Mouse (Mus musculus) thymus, postnatal 36 days (tissue): Measurements from ENCODE around the gene Banp.

Source experiments
- DNase-seq, 2 experiments: peaks; one replicate each; pipeline ENCODE4 v3.0.0; 2022; ENCODE audit warnings: mixed read lengths in 2 of 2

The Banp gene

DNA sequence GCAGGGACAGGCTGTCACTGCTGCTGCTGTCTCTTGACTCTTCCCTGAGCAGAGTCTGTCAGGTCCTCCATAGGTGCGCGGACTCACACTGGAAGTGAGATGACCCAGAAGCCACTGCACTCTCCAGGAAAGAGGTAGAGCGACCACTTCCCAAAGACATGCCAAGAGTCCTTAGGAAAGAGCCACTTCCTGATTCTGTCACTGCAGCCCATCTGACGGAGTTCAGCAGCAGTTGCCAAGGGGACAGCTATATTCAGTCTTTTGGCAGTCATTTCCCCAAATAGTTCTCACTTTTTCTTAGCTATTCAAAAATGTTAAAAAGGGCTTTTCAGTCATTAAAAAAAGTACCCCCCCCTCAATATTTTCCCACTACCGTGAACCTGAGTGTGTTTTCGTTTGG is 72.7 kb downstream of the Banp start:
- no peak for DNase-seq

- no peak for DNase-seq
These were observed 73.2 kb downstream of the Banp start for GRCm38 (mm10) chr8:122022705-122023104.

DNA sequence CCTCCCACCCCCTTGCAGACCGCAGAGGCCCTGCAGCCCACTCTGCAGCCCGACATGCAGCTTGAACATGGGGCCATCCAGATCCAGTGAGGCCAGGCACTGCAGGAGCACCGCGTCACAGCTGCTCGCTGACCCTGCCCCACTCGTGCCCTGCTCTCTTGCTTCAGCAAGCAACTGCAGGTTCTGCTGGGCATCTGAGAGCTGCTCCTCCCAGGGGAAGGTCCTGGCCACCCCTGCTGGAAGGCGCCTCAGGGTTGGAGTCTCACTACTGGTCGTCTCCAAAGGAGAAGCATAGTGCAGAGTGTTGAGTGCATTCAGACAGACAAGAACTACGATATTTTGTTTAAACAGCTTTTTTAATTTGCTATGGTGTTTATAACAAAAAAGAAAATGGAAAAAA is 76.0 kb downstream of the Banp start:
- DNase-seq: no peak

DNA sequence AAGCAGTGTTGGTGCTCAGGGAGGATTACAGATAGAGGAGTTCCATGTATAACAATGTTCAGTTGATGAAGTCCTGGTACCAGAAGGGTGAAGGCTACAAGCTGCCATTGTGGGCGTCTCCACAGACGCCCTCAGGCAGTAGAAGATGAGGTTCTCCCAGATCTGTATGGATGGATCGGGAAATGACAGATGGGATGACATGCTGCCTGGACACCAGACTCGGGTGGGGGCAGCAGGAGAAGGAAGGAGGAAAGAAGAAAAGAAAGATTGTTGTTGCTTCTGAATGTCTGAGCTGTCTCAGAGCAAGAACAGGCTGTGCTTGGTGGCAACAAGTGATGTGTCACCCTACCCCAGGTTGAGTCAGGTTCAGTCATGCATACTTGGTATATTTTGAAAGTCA is 78.6 kb downstream of the Banp start:
- DNase-seq: no peak

GRCm38 (mm10) chr8:122030965-122031364 is 81.4 kb downstream of the Banp start:
- no peak for DNase-seq

GRCm38 (mm10) chr8:122032741-122033140 is 83.2 kb downstream of the Banp start:
- no peak for DNase-seq

- no peak for DNase-seq
These were observed 86.0 kb downstream of the Banp start for GRCm38 (mm10) chr8:122035543-122035942.

DNA sequence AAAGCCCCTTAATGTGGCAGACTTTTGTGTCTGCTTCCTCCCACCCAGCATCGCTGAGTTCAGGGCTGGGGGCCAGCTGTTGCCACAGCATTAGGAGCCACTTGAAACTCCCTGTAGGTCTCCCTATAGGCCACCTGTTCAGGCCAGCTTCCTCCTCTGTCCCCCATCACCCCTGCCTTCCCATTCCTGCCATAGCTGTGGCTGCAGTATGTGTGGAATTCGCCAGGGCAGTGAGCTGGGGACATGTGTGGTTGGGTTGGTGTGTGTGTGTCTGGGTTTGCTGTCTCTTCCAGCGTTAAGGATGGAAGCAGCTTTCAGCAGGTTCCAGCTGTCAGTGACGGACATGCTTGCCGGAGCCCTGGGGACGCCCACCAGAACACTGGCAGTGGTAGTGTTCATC is 86.8 kb downstream of the Banp start:
- no peak for DNase-seq

GRCm38 (mm10) chr8:122037279-122037678 is 87.7 kb downstream of the Banp start:
- DNase-seq: no peak

DNA sequence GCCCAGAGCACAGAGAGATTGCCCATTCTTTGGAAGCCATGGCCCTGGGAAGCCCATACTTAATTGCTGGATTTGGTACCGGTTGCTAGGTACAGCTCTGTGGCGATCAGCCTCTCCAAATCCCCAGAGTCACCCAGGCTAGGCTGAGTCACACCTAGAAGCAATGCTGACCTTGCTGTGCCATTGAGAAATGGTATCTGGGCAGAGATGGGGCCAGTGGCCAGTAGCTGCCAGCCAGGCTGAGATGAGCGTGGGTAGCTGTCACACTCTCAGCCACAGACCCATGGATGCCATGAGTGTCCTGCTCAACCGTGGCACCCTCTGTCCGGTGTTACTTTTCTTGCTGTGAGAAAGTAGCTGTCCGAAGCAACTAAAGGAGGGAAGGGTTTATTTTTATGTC is 88.5 kb downstream of the Banp start:
- no peak for DNase-seq

DNA sequence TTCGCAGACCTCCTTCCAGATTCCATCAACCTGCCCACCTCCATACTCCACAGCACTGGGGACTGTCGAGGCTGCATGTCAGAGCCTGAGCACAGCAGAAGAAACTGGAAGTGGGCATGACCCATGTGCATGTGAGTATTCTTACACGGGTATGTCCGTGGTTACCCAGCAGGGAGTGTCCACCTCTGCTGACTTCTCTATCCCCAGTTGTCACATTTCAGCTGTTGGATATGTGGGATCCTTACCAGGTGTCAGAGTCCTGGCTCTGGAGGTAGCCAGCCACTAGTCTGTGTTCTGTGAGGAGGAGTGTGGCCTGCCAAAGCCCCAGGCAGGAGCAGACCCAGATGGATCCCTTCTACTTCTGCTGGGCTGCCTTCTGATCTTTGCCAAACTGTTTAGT is 89.9 kb downstream of the Banp start:
- DNase-seq: no peak

DNA sequence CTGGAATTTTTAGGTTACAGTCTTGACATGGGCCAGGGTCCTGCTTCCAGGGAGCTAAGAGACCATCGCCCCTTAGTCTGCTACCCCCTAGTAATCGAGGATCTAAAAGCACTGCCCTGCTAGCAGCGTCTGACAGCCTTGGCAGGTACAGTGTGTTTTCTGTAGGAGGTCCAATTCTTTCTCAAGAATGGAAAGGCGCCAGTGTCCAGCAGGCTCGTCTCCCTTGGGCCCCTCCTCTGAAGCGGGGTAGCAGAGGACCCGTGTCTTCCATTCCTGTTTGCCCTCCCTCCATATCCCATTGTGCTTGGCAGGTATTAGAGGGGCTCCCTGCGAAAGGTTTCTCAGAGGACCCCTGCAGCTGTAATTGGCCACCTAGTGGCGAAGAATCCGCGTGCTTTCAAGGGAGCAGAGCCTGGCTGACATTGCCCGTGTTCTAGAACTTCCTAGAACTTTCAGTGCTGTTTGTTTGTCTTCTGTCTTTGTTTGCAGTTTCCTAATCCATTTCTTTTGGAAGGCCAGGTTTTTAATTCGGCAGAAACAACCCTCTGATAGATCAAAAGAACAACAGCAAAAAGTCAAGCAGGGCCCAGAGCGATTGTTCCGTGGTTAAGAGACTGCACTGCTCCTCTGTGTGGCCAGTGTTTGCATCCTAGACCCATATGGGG is 97.8 kb downstream of the Banp start:
- no peak for DNase-seq

DNA sequence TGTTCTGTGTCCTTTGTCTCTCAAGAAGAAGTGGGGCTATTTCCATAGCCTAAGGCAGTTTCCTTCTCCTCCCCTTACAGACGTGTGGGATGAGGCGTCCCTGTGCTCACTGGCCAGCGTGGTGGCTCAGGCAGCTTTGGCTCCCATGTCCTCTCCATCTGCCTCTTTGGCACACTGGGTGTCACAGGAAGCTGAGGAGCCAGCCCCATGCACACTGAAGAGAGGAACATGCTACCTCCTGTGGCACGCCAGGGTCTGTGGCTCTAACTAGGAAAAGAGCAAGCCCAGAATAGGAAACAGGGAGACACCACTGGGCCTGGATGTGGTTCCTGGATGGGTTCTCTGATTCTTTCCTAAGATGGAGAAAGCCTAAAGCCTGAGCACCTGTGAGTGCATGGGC is 99.7 kb downstream of the Banp start:
- DNase-seq: no peak

DNA sequence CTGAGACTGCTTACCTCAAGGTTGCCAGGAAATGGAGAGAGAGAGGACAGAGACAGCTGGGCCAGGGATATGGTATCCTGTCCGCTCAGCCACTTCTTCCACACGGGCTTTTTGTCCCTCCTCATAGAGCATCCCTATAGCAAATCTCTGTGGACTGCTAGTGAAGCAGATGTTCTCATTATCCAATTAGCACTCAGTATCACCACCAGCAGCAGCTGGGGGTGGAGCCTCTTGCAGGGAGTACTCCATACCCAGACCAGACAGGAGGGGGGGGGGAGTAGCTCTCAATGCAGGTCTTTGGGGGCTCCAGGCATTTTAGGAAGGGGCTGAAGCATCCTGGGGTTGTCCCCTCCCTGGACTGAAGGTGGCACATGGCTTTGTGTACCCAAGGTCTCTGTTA is 100.4 kb downstream of the Banp start:
- DNase-seq: no peak

DNA sequence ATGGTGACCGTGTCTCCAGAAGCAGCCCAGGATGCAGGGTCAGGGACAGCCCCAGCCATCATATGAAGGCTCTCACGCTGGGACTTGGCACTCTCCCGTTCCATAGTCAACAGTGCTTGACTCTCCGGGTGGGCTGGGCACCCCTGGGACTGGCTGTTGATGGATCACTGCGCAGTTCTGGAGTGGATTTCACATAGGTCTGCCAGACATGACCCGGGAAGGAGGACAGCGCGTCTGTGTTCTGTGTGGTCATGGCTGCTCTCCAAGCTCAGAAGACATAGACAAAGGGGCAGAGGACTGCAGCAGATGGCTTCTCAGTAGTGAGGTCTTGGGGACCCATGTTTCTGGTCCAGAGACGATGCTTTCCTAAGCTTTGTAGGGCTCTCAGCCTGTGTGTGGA is 101.1 kb downstream of the Banp start:
- DNase-seq: no peak

- no peak for DNase-seq
These were observed 105.8 kb downstream of the Banp start for GRCm38 (mm10) chr8:122055321-122055720.

- DNase-seq: no peak
These were observed 106.6 kb downstream of the Banp start for GRCm38 (mm10) chr8:122056113-122056512.

DNA sequence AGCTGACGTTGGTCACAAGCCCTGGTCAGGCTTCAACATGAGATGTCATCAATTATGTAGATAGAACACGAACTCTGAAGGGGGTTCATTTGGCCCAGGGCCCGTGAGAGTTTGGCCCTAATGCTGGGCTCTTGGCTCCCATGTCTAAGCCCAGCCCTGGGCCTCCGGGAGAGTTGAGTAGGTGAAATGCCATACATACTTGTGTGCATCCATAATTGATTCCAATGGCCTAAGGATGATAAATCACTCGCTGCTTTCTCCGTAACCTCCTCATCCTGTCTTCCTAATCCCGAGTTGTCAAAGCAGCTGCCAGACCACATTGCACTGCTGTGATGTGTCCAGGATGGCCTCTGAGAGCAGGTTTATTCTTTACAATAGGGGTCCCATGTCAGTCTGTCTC is 107.3 kb downstream of the Banp start:
- no peak for DNase-seq

GRCm38 (mm10) chr8:122058510-122058909 is 109.0 kb downstream of the Banp start:
- DNase-seq: no peak

DNA sequence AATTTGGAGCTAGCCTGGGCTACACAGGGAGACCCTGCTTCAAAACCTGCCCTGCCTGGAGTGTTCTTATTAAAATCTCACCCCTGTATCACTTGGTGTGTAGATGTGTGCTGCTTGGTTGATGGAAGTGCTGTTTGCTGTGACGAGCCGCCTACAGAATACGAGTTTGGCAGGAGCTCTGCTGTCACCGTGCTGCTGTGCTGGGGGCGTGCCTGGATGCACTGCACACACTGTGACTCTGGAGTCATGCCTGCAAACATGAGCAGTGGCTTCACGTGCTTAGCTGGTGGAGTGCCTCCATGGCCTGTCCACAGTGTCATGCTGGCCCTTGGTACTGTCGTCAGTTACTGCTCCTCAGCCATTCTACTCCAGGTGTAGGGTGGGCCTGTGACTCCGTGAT is 109.4 kb downstream of the Banp start:
- no peak for DNase-seq

DNA sequence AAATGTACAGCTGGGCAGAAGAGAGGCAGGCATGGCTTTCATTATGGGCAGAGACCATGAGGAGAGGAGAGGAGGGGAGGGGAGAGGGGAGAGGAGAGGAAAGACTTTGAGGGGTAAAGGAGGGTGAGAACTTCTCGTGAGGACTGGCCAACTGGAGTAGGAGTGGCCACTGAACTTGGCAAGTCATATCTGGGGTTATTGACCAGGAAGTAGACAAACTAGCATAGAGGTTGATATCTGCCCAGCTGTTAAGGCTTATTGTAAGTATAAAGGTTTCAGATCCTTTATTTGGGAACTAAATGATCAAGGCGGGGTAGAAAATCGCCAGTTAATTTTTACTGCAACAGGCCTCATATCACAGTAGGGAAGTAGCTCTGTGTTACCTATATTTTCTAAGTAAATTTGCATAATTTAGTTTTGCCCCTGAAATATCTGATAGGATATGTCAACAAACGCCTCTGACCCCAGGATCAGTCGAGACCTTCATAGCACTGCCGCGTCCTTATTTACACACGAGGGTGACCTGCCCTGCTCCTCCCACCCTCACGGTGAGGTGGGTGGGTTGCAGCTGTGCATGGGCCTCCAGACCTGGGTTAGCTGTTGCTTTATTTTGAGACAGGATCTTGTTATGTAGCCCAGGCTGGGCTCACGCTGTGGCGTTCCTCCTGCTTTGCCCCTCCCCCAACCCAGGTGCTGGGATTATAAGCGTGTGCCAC is 113.1 kb downstream of the Banp start:
- no peak for DNase-seq

- no peak for DNase-seq
These were observed 114.8 kb downstream of the Banp start for GRCm38 (mm10) chr8:122064353-122064752.

DNA sequence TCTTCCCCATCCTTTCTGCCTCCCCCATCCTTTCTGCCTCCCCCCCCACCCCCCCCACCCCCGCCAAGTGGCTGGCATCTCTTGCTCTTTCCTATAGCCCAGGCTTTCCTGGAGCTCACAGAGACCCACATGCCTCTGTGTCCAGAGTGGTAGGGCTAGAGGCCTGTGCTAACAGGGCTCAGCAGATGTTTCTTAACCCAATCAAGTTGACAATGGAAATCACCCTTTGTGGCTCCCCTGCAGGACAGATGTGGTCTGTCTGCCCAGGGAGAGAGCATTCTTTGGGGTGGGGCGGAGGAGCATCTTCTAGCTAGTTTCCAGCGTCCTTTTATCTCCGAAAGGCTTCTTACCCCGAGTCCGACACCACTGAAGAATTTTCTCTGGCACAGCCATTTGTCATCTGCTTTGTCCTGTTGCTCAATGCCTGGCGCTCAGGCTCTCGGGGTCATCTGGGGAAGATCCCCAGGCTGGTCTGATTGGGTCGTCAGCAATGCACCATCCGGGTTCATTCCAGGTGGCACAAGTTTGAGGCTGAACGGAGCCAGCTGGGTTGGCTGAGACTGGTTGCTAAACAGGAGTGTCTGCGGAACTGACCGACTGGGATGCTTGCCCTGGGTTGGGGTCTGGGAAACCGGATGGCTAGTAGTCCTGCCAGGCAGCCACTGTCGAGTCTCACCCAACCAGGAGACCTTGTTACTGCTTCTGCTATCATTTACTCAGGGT is 118.4 kb downstream of the Banp start:
- DNase-seq: no peak

GRCm38 (mm10) chr8:122068609-122069008 is 119.1 kb downstream of the Banp start:
- no peak for DNase-seq
